Mouse (Mus musculus) embryo, embryonic 11.5 days (tissue): ENCODE data around the gene Nxpe5.

Experiments used
- DNase-seq: peaks from one replicate; pipeline ENCODE4 v3.0.0-alpha.2; 2012; ENCODE audit warnings: low read depth, low spot score

The Nxpe5 gene

GRCm38 (mm10) chr5:138253061-138253460 lies 27.4 kb downstream of the Nxpe5 start:
- DNase-seq = no peak

DNA sequence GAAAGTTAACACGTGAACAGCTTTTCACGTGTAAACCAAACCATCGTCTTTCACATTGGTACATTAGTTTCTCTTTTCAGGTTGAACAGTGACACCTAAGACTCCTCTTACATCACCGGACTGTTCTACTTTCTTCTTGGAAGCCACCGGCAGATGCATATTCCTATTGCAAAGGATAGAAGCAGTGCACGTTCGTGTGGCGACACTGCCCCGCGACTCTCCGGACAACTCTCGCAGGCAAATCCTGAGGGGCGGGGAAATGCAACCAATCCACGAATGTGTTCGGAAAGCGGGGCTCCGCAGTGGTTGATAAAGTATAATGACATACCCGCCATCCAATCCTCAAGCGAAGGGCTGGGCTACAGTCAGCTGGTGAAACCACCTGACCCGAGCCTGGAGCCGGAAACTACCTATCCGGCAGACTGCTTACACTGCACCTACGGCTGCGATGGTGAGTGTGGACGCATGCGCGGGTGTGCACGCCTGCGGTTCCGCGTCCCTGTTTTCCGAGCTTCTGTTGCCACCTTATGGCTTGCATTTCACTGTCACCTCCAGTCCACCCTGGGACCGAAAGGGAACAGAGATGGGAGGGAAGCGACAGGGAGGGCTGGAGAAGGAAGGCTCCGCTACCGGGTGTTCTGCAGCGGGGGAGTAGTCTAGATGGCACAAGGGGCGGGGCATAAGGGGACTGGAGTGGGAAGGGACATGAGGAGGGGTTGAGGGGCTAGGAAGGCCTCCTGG lies 29.8 kb downstream of the Nxpe5 start, which contains the start of gene Lamtor4:
Lamtor4 (plus strand) TSS at position 130 of the 741 bp plus-strand sequence.
- peak; percentile 85 for DNase-seq

GRCm38 (mm10) chr5:138256094-138256467 lies 30.4 kb downstream of the Nxpe5 start:
- DNase-seq = no peak

DNA sequence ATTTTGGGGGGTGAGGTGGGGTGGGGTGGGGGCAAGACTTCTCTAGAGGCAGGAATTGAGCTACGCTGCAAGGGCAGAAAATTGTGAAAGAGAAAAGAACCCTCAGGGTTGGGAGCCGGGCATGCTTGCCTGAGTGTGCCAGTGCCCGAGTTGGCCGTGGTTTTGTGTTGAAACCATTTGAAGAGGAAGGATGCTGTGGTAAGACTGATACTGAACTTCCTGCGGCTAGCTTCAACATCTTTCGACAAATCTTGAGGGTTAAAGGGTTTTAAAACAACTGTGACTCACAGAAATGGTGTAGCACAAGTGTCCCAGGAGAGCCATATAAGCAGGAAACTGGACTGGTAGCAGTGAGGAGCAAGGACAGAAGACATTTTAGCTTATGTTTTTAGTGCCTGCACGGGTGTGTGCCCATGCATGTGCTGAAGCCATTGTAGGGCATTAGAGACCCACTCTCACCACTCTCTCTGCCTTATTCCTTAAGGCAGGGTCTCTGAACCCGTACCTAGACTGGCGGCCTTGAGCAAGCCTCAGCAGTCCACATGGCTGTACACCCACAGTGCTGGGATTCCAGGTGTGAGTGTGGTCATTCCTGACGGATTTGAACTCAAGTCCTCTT lies 31.4 kb downstream of the Nxpe5 start:
- no peak for DNase-seq

DNA sequence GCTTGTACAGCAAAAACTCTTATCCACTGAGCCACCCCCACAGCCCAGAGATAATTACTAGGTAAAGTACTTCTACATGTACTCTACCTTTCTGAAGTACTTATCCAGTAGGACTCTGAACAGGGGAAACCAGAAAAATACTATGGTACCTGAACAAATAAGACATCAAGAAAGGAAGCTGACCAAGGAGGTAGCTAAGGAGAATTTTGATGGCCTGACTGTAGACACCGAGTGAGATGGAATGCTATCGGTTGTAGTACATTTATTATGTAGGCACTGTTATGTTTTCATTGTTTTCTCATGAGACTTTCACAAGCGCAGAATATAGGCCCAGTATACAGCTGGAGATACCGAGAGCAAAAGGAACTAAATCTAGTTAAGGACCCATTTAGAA lies 31.9 kb downstream of the Nxpe5 start:
- DNase-seq = no peak

DNA sequence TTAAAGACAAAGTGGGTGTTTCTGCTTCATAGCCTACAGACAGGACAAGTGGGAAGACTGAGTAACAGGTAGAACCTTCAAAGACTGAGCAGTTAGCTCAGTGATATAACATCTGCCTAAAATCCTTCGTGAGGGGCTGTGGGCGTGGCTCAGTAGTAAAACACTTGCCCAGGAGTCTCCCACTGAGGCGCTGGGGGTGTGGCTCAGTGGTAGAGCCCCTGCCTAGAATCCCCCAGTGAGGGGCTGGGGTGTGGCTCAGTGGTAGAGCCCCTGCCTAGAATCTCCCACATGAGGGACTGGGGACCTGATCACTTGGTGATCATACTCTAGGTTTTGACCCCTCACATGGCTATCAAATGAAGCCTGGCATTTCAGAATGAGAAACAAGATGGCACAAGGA lies 32.4 kb downstream of the Nxpe5 start:
- no peak for DNase-seq

DNA sequence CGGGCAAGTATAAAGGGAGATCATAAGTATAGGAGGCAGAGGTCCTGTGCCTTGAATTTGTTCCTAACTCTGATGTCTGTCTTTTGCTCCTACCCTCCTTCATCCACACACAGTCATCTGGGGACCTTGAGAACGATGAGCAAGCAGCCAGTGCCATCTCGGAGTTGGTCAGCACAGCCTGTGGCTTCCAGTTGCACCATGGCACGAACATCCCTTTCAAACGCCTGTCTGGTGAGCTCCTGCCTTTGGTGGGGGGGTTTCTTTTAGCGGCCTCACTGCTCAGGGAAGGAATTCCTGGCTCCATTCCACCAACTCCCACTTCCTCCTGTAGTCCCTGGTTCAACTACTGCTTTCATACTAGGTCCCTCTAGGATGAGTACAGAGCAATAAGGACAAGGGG lies 32.8 kb downstream of the Nxpe5 start:
- no peak for DNase-seq

DNA sequence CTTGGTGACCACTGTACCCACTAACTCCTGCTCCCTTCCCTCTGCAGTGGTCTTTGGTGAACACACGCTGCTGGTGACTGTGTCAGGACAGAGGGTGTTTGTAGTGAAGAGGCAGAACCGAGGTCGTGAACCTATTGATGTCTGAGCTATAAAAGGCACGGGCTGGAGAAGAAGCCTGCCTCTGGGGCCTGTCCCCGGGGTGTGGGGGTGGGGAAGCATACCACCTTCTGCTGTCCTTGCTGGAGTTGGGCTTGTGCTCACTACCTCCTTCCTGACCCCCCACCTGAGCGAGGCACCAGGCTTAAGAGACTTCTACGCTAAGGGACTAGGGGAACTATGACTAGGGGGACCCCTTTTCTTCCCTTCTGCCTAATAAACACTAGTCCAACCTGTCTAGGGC lies 33.3 kb downstream of the Nxpe5 start:
- DNase-seq = no peak

- no peak for DNase-seq
Measured at GRCm38 (mm10) chr5:138260051-138260450, 34.4 kb downstream of the Nxpe5 start.

GRCm38 (mm10) chr5:138260834-138261233 lies 35.1 kb downstream of the Nxpe5 start:
- DNase-seq = no peak

DNA sequence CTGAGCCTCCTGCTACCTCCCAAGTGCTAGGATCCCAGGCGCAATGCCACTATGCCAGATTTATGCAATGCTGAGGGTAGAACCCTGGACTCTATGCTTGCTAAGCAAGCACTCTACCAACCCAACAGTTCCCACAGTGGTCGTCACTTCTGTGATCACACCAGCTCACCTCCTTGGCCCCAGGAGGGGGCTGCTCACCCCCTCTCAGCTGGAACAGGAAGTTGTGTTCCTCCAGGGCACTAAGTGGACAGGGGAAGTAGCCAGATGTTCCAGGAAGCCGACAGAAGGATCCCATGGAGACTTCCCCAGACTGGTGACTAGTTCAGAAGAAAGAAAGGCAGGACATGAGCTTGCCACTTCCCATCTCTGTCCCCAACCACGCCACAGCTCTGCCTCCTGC lies 36.3 kb downstream of the Nxpe5 start:
- DNase-seq = no peak

- no peak for DNase-seq
Measured at GRCm38 (mm10) chr5:138262582-138263240, 37.0 kb downstream of the Nxpe5 start.

DNA sequence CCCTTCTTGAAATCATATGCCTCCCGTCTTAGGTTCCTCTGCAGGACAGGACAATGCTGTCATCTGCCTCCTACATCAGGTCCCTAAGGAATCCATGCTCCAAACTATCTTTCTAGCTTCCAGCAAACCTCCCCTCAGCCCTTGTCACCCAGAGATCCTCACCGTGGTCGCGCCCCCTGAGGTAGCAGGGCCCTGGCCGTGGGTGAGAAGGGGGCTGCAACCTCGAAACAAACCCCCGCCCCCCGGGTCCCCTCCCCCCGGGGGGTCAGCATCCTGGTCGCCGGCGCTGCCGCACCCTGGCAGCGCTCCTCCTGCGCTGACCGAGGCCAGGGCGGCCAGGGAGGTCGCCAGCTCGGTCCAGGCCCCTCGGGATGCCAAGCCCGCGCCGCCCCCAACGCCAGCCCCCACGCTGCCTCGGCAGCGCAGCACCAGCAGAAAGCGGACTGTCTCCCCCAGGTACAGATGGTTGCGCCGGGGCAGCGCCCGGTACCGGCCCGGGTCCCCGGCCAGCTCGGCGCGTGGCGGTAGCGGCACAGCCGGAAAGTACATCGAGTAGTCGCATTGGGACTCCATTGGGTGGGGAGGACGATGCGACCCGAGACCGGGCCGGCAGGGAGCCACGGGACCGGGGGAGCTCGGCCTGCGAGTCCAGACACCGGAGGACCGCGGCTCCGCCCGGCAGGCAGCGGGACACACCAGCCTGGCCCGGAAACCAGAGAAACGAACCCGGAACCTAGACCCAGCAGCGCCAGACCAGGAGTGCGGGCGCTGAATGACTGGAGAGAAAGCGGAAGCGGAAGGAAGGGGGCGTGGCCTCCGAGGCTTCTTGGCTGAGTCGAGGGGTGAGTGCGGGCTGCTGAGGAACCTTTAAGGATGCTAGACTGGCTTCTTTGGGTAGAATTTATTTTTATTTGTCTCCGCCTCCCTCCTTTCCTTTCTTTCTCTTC lies 37.8 kb downstream of the Nxpe5 start, which contains the start of gene BC037034:
BC037034 (minus strand) TSS at position 774 of the 947 bp plus-strand sequence.
- peak; percentile 77 for DNase-seq

DNA sequence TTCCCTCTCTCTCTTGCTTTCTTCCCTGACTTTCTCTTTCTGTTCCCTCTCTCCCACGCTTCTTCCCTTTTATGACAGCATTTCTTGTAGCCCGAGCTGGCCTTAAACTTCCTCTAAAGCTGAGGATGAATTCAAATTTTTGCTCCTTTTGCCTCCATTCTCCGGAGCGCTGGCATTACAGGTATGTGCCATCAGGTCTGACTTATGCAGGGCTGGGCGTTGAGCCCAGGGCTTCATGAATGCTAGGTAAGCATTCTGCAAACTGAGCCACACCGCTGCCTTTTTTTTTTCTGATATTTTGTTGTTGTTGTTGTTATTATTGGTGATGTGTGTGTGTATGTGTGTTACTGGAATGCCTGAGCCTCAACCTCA lies 38.5 kb downstream of the Nxpe5 start:
- DNase-seq = no peak

DNA sequence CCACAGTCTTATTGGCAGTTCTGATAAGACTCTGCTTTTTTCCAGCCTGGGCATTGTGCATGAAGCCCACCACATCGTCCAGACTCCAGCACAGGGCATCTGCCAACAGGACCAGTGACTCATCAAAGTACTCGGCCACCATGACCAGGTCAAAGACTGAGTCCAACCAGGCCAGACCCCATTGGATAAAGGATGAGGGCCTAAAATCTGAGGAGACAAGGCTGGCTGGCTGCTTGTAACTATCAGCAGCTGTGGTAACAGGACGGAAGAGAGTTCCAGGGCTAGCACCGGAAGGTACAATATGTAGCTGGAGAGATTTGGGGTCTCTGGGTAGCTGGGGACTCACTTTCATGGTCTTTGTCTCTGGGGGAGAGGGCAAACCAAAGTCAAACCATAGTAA lies 40.0 kb downstream of the Nxpe5 start:
- no peak for DNase-seq

- no peak for DNase-seq
Measured at GRCm38 (mm10) chr5:138267114-138267513, 41.4 kb downstream of the Nxpe5 start.

- no peak for DNase-seq
Measured at GRCm38 (mm10) chr5:138268980-138269379, 43.3 kb downstream of the Nxpe5 start.

GRCm38 (mm10) chr5:138271232-138271631 lies 45.5 kb downstream of the Nxpe5 start:
- no peak for DNase-seq

DNA sequence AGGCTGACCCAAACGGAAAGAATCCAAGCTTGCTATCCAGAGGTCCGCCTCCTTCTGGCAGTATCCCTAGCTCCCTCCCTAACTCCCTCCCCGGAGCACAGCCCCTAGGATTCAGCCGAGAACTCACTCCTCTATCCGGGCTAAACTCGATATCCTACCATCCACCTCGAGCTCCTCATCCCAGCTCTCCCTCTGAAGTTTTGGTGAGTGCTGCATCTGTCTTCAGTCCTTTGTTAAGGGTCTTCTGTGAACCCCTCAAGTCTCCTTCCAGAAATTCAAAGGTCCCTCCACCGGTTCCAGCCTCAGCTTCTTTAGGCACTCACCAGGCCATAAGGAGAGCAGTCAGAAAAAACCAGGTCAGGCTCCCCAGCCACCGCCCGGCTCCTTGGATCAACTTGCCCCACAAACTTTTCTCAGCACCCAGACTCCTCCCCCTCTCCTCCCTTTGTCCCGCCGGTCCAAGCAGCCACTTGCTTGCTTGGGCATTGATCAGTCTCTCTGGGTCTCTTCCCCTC lies 46.8 kb downstream of the Nxpe5 start, which contains the start of gene Gal3st4:
Gal3st4 (minus strand) TSS at position 432 of the 515 bp plus-strand sequence.
- DNase-seq = no peak

GRCm38 (mm10) chr5:138274186-138274585 lies 48.5 kb downstream of the Nxpe5 start:
- DNase-seq = no peak
